Mouse (Mus musculus): ENCODE results near the gene Msl2.

DNA sequence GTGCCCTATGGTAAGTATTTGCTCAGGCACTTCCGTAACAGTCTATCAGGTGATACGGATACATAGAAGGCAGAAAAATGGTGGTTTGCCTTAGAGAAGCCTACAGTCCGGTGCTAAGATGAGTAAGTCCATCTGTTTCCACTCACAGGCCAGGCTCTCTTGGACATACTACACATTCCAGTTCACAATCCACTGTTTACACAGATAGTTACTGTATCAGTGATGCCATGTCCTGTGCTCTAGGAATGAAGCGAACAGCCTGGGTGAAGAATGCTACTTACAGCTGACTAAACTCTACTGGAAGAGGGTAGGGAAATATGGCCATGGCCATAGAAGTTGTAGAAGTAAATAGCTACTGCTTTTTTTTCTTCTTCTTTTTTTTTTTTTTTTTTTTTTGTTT is 39.4 kb downstream of the Msl2 start:
- TF ChIP-seq POLR2A (IDR thresholded peaks at IDR 0.05; ENCODE audit: insufficient read depth, low read length) = no peak
- no peak for TF ChIP-seq EP300 (IDR thresholded peaks at IDR 0.05; ENCODE audit: insufficient read depth, low read depth, low read length)
- TF ChIP-seq CTCF (IDR thresholded peaks at IDR 0.05; ENCODE audit: low read depth, low read length) = no peak
